Mouse (Mus musculus) embryonic fibroblast, embryonic 13.5 days (primary cell): ENCODE results near the gene Vwa5b1.

Experiments used
- CTCF ChIP-seq: IDR thresholded peaks from 2 replicates; pipeline ENCODE4 v1.5.1; 2011; ENCODE audit warnings: mild to moderate bottlenecking, control low read depth, low read length, moderate library complexity, borderline replicate concordance; ENCODE audit not compliant: insufficient read depth
- POLR2A ChIP-seq: IDR thresholded peaks from 2 replicates; pipeline ENCODE4 v1.6.1; 2011; ENCODE audit warnings: low read depth, mild to moderate bottlenecking, control low read depth, low read length, moderate library complexity

DNA sequence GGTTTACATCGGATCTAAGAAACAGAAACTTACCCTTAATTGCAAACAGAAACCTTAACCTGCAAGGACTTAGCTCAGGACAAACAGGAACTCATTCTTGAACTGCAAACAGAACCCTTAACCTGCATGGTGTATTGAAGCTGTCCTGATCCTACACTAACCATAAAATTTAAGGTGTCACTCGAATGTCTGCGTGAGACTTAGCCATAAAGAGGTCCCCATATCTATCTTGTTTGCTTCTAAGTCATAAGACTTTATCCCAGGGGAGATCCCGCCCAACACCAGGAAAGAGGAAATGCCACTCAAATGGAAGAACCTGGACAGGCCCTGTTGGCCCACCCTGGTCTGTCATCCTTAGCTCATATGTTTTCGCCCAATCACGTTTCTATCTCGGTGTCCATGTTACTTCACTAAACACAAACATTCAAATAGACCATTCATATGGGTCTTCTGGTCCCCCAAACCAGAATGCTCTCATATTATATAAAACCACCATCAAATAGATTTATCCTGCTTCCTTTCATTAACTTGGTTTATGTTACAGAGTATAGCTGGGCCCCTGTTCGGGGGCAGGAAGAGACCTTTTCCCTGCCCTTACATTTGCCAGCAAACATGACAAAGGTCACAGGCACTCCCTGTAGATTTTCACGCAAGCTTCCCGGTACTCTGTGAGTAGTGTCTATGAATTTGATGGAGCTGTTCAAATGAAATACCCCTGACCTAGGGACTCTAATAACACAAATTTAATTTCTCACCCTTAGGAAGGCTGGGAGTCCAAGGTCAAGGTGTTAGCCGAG is 34.6 kb upstream of the Vwa5b1 start:
- TF ChIP-seq POLR2A: no peak
- TF ChIP-seq CTCF: no peak
